Mouse (Mus musculus): ENCODE measurements around the gene Syn3. TPM values are rescaled to one million over a fixed set of nuclear protein-coding genes. Genes with fewer than 3 reads are reported as not detected.

Syn3 gene
- polyA plus RNA-seq, 1 experiment, result 2.6 TPM

GRCm38 (mm10) chr10:86365632-86366092 is 133.0 kb downstream of the Syn3 start:
- Histone ChIP-seq H3K36me3 (ENCODE audit: control insufficient read depth, insufficient read depth, low read length, poor library complexity, severe bottlenecking) (no peaks in the 10 kb centered on the region), H3K4me3 (ENCODE audit: low read depth, low read length) (no peak overlapping the region), H3K27ac (ENCODE audit: insufficient read depth, low read length) (no peak overlapping the region), H3K9me3 (replicated peaks; ENCODE audit: control insufficient read depth, insufficient read depth, low read length, poor library complexity, severe bottlenecking) (no peaks in the 10 kb centered on the region), H3K9ac (ENCODE audit: low read depth, poor library complexity, severe bottlenecking) (no peak overlapping the region), H3K4me1 (ENCODE audit: control insufficient read depth, insufficient read depth, low read length) (no peaks in the 10 kb centered on the region), H3K27me3 (ENCODE audit: control insufficient read depth, insufficient read depth, low read length, poor library complexity, severe bottlenecking) (no peaks in the 10 kb centered on the region)
- TF ChIP-seq EP300 (IDR thresholded peaks at IDR 0.05; ENCODE audit: insufficient read depth, low read depth, low read length), result no peak
- no peak for TF ChIP-seq CTCF (IDR thresholded peaks at IDR 0.05; ENCODE audit: low read depth, low read length)

GRCm38 (mm10) chr10:86363669-86364309 is 134.9 kb downstream of the Syn3 start:
- Histone ChIP-seq H3K9ac (ENCODE audit: low read depth, poor library complexity, severe bottlenecking) (no peak overlapping the region), H3K9me3 (replicated peaks; ENCODE audit: control insufficient read depth, insufficient read depth, low read length, poor library complexity, severe bottlenecking) (no peaks in the 10 kb centered on the region), H3K27ac (ENCODE audit: insufficient read depth, low read length) (no peak overlapping the region)

GRCm38 (mm10) chr10:86359699-86360098 is 139.0 kb downstream of the Syn3 start:
- TF ChIP-seq EP300 (IDR thresholded peaks at IDR 0.05; ENCODE audit: insufficient read depth, low read depth, low read length), result no peak
- no peak for TF ChIP-seq CTCF (IDR thresholded peaks at IDR 0.05; ENCODE audit: low read depth, low read length)
- no peak for TF ChIP-seq POLR2A (IDR thresholded peaks at IDR 0.05; ENCODE audit: insufficient read depth, low read length)
- no peak overlapping the region for H3K27ac ChIP-seq (ENCODE audit: insufficient read depth, low read length)

More at GRCm38 (mm10) chr10:86363669-86364309, 134.9 kb downstream of the Syn3 start:
- Histone ChIP-seq H3K4me1 (ENCODE audit: control insufficient read depth, insufficient read depth, low read length) (no peaks in the 10 kb centered on the region), H3K4me3 (ENCODE audit: low read depth, low read length) (no peak overlapping the region), H3K36me3 (ENCODE audit: control insufficient read depth, insufficient read depth, low read length, poor library complexity, severe bottlenecking) (no peaks in the 10 kb centered on the region), H3K27me3 (ENCODE audit: control insufficient read depth, insufficient read depth, low read length, poor library complexity, severe bottlenecking) (no peaks in the 10 kb centered on the region)
- TF ChIP-seq CTCF (IDR thresholded peaks at IDR 0.05; ENCODE audit: low read depth, low read length), result no peak
- TF ChIP-seq POLR2A (IDR thresholded peaks at IDR 0.05; ENCODE audit: insufficient read depth, low read length), result no peak
- TF ChIP-seq EP300 (IDR thresholded peaks at IDR 0.05; ENCODE audit: insufficient read depth, low read depth, low read length), result no peak

GRCm38 (mm10) chr10:86359208-86359607 is 139.5 kb downstream of the Syn3 start:
- H3K36me3 ChIP-seq (ENCODE audit: control insufficient read depth, insufficient read depth, low read length, poor library complexity, severe bottlenecking), result no peaks in the 10 kb centered on the region
- TF ChIP-seq CTCF (IDR thresholded peaks at IDR 0.05; ENCODE audit: low read depth, low read length), result no peak
- no peak for TF ChIP-seq EP300 (IDR thresholded peaks at IDR 0.05; ENCODE audit: insufficient read depth, low read depth, low read length)
- TF ChIP-seq POLR2A (IDR thresholded peaks at IDR 0.05; ENCODE audit: insufficient read depth, low read length), result no peak
- no peaks in the 10 kb centered on the region for H3K4me1 ChIP-seq (ENCODE audit: control insufficient read depth, insufficient read depth, low read length)
- no peak overlapping the region for H3K9ac ChIP-seq (ENCODE audit: low read depth, poor library complexity, severe bottlenecking)
- no peak overlapping the region for H3K27ac ChIP-seq (ENCODE audit: insufficient read depth, low read length)
- H3K27me3 ChIP-seq (ENCODE audit: control insufficient read depth, insufficient read depth, low read length, poor library complexity, severe bottlenecking), result no peaks in the 10 kb centered on the region
- H3K4me3 ChIP-seq (ENCODE audit: low read depth, low read length), result no peak overlapping the region
- no peaks in the 10 kb centered on the region for H3K9me3 ChIP-seq (replicated peaks; ENCODE audit: control insufficient read depth, insufficient read depth, low read length, poor library complexity, severe bottlenecking)

More at GRCm38 (mm10) chr10:86359699-86360098, 139.0 kb downstream of the Syn3 start:
- H3K36me3 ChIP-seq (ENCODE audit: control insufficient read depth, insufficient read depth, low read length, poor library complexity, severe bottlenecking), result no peaks in the 10 kb centered on the region
- no peaks in the 10 kb centered on the region for H3K27me3 ChIP-seq (ENCODE audit: control insufficient read depth, insufficient read depth, low read length, poor library complexity, severe bottlenecking)
- H3K9ac ChIP-seq (ENCODE audit: low read depth, poor library complexity, severe bottlenecking), result no peak overlapping the region
- no peaks in the 10 kb centered on the region for H3K9me3 ChIP-seq (replicated peaks; ENCODE audit: control insufficient read depth, insufficient read depth, low read length, poor library complexity, severe bottlenecking)
- no peaks in the 10 kb centered on the region for H3K4me1 ChIP-seq (ENCODE audit: control insufficient read depth, insufficient read depth, low read length)
- no peak overlapping the region for H3K4me3 ChIP-seq (ENCODE audit: low read depth, low read length)

GRCm38 (mm10) chr10:86358307-86358975 is 140.3 kb downstream of the Syn3 start:
- TF ChIP-seq CTCF (IDR thresholded peaks at IDR 0.05; ENCODE audit: low read depth, low read length), result no peak
- TF ChIP-seq EP300 (IDR thresholded peaks at IDR 0.05; ENCODE audit: insufficient read depth, low read depth, low read length), result no peak
- TF ChIP-seq POLR2A (IDR thresholded peaks at IDR 0.05; ENCODE audit: insufficient read depth, low read length), result no peak
- Histone ChIP-seq H3K4me3 (ENCODE audit: low read depth, low read length) (no peak overlapping the region), H3K27me3 (ENCODE audit: control insufficient read depth, insufficient read depth, low read length, poor library complexity, severe bottlenecking) (no peaks in the 10 kb centered on the region), H3K9ac (ENCODE audit: low read depth, poor library complexity, severe bottlenecking) (no peak overlapping the region), H3K27ac (ENCODE audit: insufficient read depth, low read length) (no peak overlapping the region), H3K4me1 (ENCODE audit: control insufficient read depth, insufficient read depth, low read length) (no peaks in the 10 kb centered on the region), H3K9me3 (replicated peaks; ENCODE audit: control insufficient read depth, insufficient read depth, low read length, poor library complexity, severe bottlenecking) (no peaks in the 10 kb centered on the region), H3K36me3 (ENCODE audit: control insufficient read depth, insufficient read depth, low read length, poor library complexity, severe bottlenecking) (no peaks in the 10 kb centered on the region)

Measured in ES-Bruce4 (cell line).